Mouse (Mus musculus): ENCODE data around the gene Selenoh.

Gene Selenoh

GRCm38 (mm10) chr2:84632001-84632400 lies 38.6 kb downstream of the Selenoh start:
- no peak for DNase-seq (ENCODE audit: low spot score)

DNA sequence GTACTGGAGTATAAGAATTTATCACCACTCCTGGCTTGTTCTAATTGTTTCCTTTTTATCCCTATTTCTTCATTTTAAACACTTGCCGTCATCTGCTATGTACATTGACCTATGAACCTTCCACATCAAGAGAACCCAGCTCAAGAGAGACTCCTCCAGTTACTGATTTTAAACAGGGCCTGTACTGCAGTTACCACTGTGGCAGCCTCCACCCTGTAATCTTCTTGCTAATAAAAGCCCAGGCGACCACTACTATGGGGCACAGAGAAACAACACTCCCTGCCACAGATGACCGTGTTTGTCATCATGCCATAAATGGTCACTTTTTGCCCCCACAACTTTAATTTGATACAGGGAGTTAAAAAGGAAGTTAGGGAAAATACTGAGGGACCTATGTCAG lies 43.5 kb downstream of the Selenoh start:
- DNase-seq (ENCODE audit: low spot score): no peak

GRCm38 (mm10) chr2:84626366-84626975 lies 44.1 kb downstream of the Selenoh start:
- DNase-seq (ENCODE audit: low spot score): no peak

DNA sequence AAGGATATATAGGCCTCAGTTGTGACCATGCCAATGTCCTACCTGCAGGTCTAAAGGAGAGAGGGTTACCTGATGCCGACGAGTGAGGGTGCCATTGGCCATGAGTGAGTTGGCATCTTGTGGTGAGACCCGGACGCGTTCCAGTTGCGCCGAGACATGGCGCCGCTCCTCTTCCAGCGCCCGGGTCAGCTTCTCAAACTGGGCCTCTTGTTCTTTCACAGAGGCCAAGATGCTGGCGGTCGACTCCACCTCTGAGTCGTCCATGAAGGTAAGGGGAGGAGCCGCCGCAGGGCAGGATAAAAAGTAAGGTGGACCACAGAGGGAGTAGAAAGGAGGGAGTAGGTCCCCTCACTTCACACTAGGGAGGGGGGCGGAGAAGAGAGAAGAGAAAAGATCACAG lies 46.4 kb downstream of the Selenoh start:
- no peak for DNase-seq (ENCODE audit: low spot score)

GRCm38 (mm10) chr2:84623428-84624119 lies 47.0 kb downstream of the Selenoh start:
- no peak for DNase-seq (ENCODE audit: low spot score)

DNA sequence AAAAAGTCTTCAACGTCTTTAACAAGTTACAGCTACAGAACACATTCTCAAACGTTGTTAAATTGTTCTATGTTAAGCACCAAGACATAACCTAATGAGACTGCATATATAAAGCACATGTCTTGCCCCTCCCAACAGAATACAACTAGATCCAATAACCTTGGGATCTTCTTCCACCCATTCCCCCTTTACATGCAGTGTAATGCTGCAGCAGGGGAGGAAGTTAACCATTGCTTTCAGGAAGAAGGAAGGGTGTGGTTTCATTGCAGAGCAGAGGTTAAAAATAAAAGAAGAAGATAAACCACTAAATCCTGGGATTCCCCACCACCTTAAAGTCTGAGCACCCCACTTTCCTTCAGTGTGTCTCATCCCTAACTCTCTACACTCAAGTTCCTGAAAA lies 47.9 kb downstream of the Selenoh start:
- DNase-seq (ENCODE audit: low spot score): no peak

- DNase-seq (ENCODE audit: low spot score): no peak
Measured at GRCm38 (mm10) chr2:84619646-84620340, 50.8 kb downstream of the Selenoh start.
